Mouse (Mus musculus) liver, embryonic 16.5 days (tissue): ENCODE data around the gene Adss. TPM values are rescaled to one million over a fixed set of nuclear protein-coding genes. Genes with fewer than 3 reads are reported as not detected.

Experiments
- ATAC-seq: fragments of 200-750 bp; cut with Nextera tagmentation; 2 replicates; pipeline ENCODE4 v1.8.0; 2017; ENCODE audit warnings: low read depth, mild to moderate bottlenecking, moderate number of reproducible peaks, moderate library complexity
- H3K27ac ChIP-seq: fragments of 300-500 bp; sonication (generic); 2 replicates; pipeline ENCODE4 v1.5.1; 2014; ENCODE audit warnings: mild to moderate bottlenecking, low read length
- H3K27me3 ChIP-seq: fragments of 300-500 bp; sonication (generic); 2 replicates; pipeline ENCODE4 v1.6.1; 2014; ENCODE audit warnings: low read depth, low read length, mixed read lengths; ENCODE audit not compliant: control insufficient read depth, insufficient read depth
- H3K36me3 ChIP-seq: fragments of 300-500 bp; sonication (generic); 2 replicates; pipeline ENCODE4 v1.6.1; 2014; ENCODE audit warnings: mild to moderate bottlenecking; ENCODE audit not compliant: control insufficient read depth, insufficient read depth
- H3K4me1 ChIP-seq: fragments of 300-500 bp; sonication (generic); 2 replicates; pipeline ENCODE4 v1.6.1; 2014; ENCODE audit warnings: low read depth, low read length, mixed read lengths; ENCODE audit not compliant: control insufficient read depth
- H3K4me2 ChIP-seq: fragments of 300-500 bp; sonication (generic); 2 replicates; pipeline ENCODE4 v1.6.1; 2014; ENCODE audit warnings: low read depth, low read length, mixed read lengths
- H3K4me3 ChIP-seq: fragments of 300-500 bp; sonication (generic); 2 replicates; pipeline ENCODE4 v1.5.1; 2014; ENCODE audit warnings: low read depth, mild to moderate bottlenecking, low read length
- H3K9ac ChIP-seq: fragments of 300-500 bp; sonication (generic); 2 replicates; pipeline ENCODE4 v1.6.1; 2014; ENCODE audit warnings: low read depth, low read length
- H3K9me3 ChIP-seq: fragments of 300-500 bp; sonication (generic); replicated peaks from 2 replicates; pipeline ENCODE4 v1.6.1; 2016; ENCODE audit warnings: low read length; ENCODE audit not compliant: control insufficient read depth
- WGBS: fragments of 180-500 bp; shearing (Covaris S2); extraction: QIAGEN DNeasy Blood & Tissue Kit; methylation state at CpG from one replicate; pipeline ENCODE4 v1.1.7; 2014; ENCODE audit not compliant: insufficient replicate concordance; 5-methylcytosine and 5-hydroxymethylcytosine counted together
- polyA plus RNA-seq: library from polyadenylated mRNA; unstranded; fragments of >200 nt; fragmentation: Nextera tagmentation; extraction: Ambion mirVana; gene quantifications from 2 replicates; pipeline ENCODE4 v1.2.1, GENCODE M21; 2015

Adss gene
- polyA plus RNA-seq, 1 experiment from 2014 or later, result 11.0 TPM

- no peaks in the 10 kb centered on the region for H3K27me3 ChIP-seq
- WGBS, result 49% methylated on average over 3 of the region's 3 CpGs
- ATAC-seq, result no peak
- H3K4me2 ChIP-seq, result no peak overlapping the region
- H3K9ac ChIP-seq, result no peak overlapping the region
- H3K4me1 ChIP-seq, result no peaks in the 10 kb centered on the region; the same call in 1 of the 2 replicates
- no peaks in the 10 kb centered on the region for H3K9me3 ChIP-seq
- H3K36me3 ChIP-seq, result no peaks in the 10 kb centered on the region
- no peak overlapping the region for H3K27ac ChIP-seq
- H3K4me3 ChIP-seq, result no peak overlapping the region
Measured at GRCm38 (mm10) chr1:177731973-177732372, 64.3 kb downstream of the Adss start.

- Histone ChIP-seq H3K36me3 (no peaks in the 10 kb centered on the region), H3K4me2 (no peak within 1 kb of the TSS), H3K27ac (no peak within 1 kb of the TSS), H3K9ac (no peak within 1 kb of the TSS), H3K27me3 (no peaks in the 10 kb centered on the region), H3K4me3 (no peak within 1 kb of the TSS), H3K4me1 (no peaks in the 10 kb centered on the region; the same call in 1 of the 2 replicates), H3K9me3 (no peaks in the 10 kb centered on the region)
- ATAC-seq, result no peak
- 62% methylated on average over 11 of the region's 11 CpGs for WGBS
Measured at GRCm38 (mm10) chr1:177729043-177730024, 67.0 kb downstream of the Adss start, which contains the start of gene 1700016C15Rik. 1700016C15Rik (plus strand) TSS chr1:177729814.

DNA sequence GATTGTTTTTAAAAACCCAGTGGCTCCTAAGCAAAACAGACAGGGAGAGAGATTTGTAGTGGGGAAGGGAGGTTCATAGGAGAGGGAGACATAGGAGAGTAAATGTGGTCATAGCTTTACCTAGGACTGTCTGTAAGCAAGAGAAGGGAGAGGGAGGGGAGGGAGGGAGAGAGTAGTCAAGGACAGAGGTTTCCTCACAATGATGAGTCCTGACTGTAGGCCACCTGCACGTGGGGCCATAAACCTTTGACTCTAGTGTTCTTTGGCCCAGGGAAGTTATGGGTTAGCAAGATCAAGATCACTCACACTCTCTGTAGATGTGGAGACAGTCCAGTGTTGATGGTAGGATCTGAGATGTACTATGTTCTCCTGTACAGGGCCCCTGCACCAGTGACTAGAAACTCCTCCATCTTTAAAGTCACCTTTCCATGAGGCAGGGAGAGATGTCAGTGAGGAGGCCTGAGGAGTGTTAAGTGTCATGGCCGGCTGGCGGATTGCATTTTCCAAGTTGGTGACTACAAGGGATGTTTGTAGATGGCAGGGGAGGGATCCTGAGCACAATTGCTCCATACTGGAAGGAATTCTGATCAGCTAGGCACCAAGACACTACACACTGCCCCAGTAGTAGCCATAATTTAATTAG is 68.3 kb downstream of the Adss start:
- WGBS, result 74% methylated on average over 3 of the region's 3 CpGs
- no peaks in the 10 kb centered on the region for H3K36me3 ChIP-seq

GRCm38 (mm10) chr1:177726870-177727269 is 69.4 kb downstream of the Adss start:
- Histone ChIP-seq H3K36me3 (no peaks in the 10 kb centered on the region), H3K27me3 (no peaks in the 10 kb centered on the region), H3K4me1 (no peaks in the 10 kb centered on the region; the same call in 1 of the 2 replicates), H3K4me3 (no peak overlapping the region), H3K4me2 (no peak overlapping the region), H3K27ac (no peak overlapping the region), H3K9me3 (no peaks in the 10 kb centered on the region), H3K9ac (no peak overlapping the region)
- 25% methylated on average over 5 of the region's 5 CpGs for WGBS
- no peak for ATAC-seq

More for the DNA sequence above, 68.3 kb downstream of the Adss start:
- no peak overlapping the region for H3K9ac ChIP-seq
- no peaks in the 10 kb centered on the region for H3K27me3 ChIP-seq
- H3K4me1 ChIP-seq, result no peaks in the 10 kb centered on the region; the same call in 1 of the 2 replicates
- no peak overlapping the region for H3K4me2 ChIP-seq
- H3K27ac ChIP-seq, result no peak overlapping the region
- no peak for ATAC-seq
- no peak overlapping the region for H3K4me3 ChIP-seq
- no peaks in the 10 kb centered on the region for H3K9me3 ChIP-seq

DNA sequence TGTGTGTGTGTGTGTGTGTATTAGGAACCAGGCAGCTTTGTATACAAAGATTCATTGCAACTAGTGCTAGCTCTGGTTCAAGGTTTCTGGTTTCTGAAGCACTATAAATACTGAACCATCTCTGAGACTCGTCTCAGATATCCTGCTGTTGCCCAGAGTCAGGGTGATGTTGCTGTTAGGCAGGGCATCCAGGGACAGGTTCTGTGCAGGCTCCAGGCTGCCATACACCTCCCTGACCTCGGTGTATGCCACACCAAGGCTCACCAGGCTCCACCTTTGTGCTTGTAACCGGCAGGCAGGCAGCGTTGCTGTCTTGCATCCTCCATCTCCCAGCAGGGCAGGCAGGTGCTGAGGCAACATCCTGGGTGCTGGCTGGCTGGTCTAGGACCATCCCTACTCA is 72.5 kb downstream of the Adss start:
- ATAC-seq, result no peak
- WGBS, result 61% methylated on average over 4 of the region's 4 CpGs
- no peaks in the 10 kb centered on the region for H3K27me3 ChIP-seq

GRCm38 (mm10) chr1:177719029-177719427 is 77.3 kb downstream of the Adss start:
- H3K36me3 ChIP-seq, result no peaks in the 10 kb centered on the region
- 57% methylated on average over 3 of the region's 3 CpGs for WGBS
- ATAC-seq, result no peak

More for the DNA sequence above, 72.5 kb downstream of the Adss start:
- no peak overlapping the region for H3K4me2 ChIP-seq
- no peaks in the 10 kb centered on the region for H3K36me3 ChIP-seq
- H3K9ac ChIP-seq, result no peak overlapping the region
- H3K4me3 ChIP-seq, result no peak overlapping the region
- H3K27ac ChIP-seq, result no peak overlapping the region
- H3K4me1 ChIP-seq, result no peaks in the 10 kb centered on the region; the same call in 1 of the 2 replicates
- H3K9me3 ChIP-seq, result no peaks in the 10 kb centered on the region

GRCm38 (mm10) chr1:177718340-177719028 is 77.8 kb downstream of the Adss start:
- WGBS, result 65% methylated on average over 11 of the region's 11 CpGs
- no peak overlapping the region for H3K27ac ChIP-seq
- H3K36me3 ChIP-seq, result no peaks in the 10 kb centered on the region
- no peak for ATAC-seq
- no peak overlapping the region for H3K9ac ChIP-seq
- H3K27me3 ChIP-seq, result no peaks in the 10 kb centered on the region
- no peak overlapping the region for H3K4me2 ChIP-seq
- no peak overlapping the region for H3K4me3 ChIP-seq
- no peaks in the 10 kb centered on the region for H3K9me3 ChIP-seq
- H3K4me1 ChIP-seq, result peaks cover 7% of the 10 kb centered on the region

More at GRCm38 (mm10) chr1:177719029-177719427, 77.3 kb downstream of the Adss start:
- H3K4me3 ChIP-seq, result no peak overlapping the region
- H3K27me3 ChIP-seq, result no peaks in the 10 kb centered on the region
- H3K9ac ChIP-seq, result no peak overlapping the region
- peaks cover 7% of the 10 kb centered on the region for H3K4me1 ChIP-seq
- H3K4me2 ChIP-seq, result no peak overlapping the region
- H3K9me3 ChIP-seq, result no peaks in the 10 kb centered on the region
- H3K27ac ChIP-seq, result no peak overlapping the region

- Histone ChIP-seq H3K4me1 (peaks cover 7% of the 10 kb centered on the region), H3K4me3 (no peak overlapping the region), H3K36me3 (no peaks in the 10 kb centered on the region), H3K27ac (no peak overlapping the region; the same call in 1 of the 2 replicates), H3K4me2 (no peak overlapping the region), H3K27me3 (no peaks in the 10 kb centered on the region), H3K9me3 (no peaks in the 10 kb centered on the region), H3K9ac (no peak overlapping the region)
- peak; percentile 52 for ATAC-seq
- 43% methylated on average over 7 of the region's 7 CpGs for WGBS
Measured at GRCm38 (mm10) chr1:177717057-177717835, 79.1 kb downstream of the Adss start.
